Mouse (Mus musculus) urinary bladder, postnatal 10 days (tissue): ENCODE data around the gene Arhgef7.
"Not testable (repeated sequence)": the region's sequence is repeated elsewhere in the genome, so short reads cannot be mapped to it uniquely, and the experiment has no call there.

Experiments
- DNase-seq: peaks from one replicate; pipeline ENCODE4 v3.0.0; 2022; ENCODE audit warnings: low spot score

Arhgef7 gene

DNA sequence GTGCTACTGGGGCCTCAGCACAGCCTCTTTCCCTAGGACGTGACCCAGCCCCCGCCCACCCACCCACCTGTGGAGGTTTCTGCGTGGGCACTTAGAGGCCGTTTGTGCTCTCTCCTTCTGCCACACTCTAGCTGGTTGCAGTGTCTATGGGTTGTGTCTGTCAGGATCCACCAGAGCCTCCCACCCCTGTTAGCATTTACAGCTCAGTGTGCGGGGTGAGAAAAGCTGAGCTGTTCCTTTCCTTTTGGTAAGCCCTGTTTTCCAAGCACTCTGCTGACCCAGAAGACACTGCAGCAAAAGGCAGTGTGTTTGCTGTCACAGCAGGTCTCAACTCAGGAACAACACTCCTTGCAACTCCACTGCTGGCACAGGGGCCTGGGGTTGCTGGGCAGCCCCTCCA lies 106.7 kb downstream of the Arhgef7 start:
- DNase-seq: no peak

DNA sequence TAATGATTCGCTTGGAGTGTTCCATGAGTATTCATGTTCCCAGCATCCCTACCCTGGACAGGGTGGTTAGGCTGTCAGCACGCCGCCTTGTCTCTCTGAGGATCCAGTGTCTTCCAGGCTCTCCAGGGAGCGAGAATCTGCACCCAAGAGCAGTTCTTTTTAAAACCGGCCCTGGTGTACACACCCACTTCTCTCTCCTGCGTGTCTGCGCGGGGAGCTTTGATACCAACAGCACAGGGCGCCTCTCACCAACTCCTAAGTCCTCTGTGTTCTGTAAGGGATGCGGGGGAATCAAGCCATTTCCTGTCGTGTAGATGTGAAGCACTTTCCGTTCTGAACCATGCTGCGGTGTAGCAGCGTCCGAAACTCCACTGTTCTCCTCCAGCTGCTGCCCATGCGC lies 107.2 kb downstream of the Arhgef7 start:
- DNase-seq: no peak

DNA sequence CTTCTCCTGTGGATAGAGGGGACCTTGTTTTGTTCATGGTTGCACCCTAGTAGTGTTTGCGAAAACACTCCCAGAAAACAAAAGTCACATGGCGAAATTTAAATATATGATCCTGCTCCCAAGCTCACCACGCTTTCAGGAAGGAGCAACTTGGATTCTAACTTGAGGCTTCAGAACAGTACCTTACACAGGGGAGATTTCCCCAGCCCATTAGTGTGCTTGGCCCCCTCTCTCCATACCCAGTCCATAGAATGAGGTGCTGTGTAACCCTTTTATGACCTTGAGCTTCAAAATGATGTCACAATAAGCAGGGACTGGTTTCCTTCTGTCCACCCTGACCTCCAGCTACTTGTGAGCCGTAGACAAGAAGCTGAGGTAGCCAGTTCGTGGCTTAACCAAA lies 112.7 kb downstream of the Arhgef7 start, which contains the start of gene Tex29:
Tex29 (plus strand) TSS at position 301 of the 400 bp plus-strand sequence.
- no peak for DNase-seq

DNA sequence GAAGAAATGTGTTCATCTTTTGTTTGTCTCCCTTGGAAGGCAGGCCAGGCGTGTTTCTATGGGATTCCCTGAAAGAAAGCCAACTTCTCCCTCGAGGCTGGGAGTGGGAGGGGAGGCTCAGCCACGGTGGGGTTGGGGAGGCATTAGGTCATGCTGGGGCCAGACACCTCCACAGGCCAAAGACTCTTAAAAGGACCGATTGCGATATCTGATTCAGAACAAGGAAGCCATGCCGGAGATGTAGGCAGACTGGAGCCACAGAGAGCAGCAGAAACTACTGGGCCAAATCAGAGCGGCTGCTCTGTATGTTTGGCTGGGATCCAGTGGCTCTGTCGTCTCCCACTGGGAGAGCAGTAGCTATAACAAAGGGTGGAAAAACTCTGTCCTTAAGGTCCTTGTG lies 114.0 kb downstream of the Arhgef7 start:
- no peak for DNase-seq

DNA sequence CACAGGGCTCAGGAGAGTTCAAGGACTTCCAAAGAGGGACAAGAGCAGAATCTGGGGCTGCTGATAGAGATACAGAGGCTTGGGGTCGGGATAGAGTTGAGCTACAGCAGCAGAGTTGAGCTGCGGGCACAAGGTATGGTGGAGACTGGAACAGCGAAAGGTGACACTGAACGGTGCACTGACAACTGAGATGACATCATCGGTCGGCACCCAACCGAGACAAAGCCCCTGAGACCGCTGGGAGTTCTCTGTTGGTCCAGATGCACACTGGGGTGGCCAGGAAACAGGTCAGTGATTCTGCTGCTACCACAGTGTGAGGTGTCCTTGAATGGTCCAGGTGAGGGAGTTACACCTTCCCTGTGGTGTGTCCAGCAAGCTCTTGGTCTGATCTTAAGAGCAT lies 115.2 kb downstream of the Arhgef7 start:
- DNase-seq: no peak

DNA sequence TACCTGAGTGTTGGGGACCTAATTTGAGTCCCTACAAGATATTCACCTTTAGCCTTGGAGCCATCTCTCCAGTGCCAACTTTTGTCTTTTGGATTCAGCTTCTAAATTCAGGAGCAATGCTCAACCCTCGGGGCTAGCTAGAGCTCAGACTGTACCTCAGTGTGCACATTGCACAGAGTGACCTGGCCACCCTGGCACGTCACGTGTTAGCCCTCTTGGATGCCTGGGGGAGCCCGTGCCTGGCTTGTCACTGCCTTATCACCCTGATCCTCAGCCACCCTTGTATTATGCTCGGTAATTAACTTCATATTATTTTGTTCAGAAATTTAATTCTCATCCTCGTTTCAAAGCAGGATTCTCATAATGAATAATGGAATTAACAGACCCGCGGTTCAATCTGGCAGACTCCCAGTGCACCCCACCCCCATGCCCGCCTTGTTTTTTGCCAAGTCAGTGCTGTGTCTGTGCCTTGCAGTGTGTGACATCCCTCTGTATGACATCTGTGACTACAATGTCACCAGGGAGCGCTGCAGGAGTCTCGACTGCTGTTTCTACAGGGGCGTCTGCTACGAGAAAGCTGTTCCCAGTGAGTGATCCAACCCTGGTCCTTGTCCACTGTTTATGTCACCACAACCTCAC lies 116.3 kb downstream of the Arhgef7 start:
- no peak for DNase-seq

DNA sequence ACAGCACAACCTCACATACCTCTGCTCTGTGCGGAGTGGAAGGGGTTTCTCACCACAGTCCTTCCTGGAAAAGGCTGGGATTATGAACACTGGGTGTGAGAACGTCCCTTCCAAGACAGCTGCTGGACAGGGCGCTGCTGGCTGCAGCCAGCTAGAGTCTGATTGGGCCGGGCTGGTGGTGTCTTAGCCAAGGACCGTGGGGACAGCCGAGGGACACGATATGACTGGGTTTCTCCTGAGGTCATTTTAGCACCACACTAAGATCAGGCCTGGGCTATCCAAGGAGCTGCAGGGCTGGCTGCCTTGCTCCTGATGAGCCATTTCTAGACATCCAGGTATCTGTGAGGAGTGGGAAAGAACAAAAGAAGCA lies 116.8 kb downstream of the Arhgef7 start:
- no peak for DNase-seq

DNA sequence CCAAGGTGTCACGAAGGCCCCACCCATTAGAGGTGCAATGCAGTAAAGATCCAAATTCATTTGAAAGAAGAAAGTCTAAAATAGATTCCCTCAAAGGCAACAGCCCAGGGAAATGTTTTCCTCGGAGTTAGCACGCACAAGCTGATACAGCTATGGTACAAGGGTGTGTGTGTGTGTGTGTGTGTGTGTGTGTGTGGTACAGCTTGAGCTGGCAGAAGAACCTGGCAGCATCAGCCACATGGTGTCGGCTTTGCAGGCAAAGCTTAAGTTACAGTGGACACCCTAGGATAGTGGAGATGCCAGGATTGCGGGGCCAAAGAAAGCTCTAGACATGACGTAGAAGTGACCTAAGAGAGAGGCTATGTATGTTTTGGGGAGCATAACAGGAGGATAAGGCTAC lies 119.3 kb downstream of the Arhgef7 start:
- no peak for DNase-seq

DNA sequence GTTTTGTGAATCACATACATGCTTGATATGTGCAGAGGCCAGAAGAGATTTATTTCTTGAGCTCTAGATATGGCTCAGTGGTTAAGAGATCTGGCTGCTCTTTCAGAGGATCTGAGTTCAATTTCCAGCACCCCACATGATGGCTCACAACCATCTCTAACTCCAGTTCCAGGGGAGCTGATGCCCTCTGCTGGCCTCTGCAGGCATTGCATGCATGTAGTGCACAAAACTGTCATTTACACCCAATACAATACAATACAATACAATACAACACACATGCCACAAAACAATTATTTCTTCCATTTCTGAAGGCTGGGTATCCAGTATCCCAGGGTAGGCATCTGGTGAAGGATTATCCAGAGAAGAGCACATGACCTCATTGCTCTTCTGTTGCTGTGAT lies 140.3 kb downstream of the Arhgef7 start:
- no peak for DNase-seq

DNA sequence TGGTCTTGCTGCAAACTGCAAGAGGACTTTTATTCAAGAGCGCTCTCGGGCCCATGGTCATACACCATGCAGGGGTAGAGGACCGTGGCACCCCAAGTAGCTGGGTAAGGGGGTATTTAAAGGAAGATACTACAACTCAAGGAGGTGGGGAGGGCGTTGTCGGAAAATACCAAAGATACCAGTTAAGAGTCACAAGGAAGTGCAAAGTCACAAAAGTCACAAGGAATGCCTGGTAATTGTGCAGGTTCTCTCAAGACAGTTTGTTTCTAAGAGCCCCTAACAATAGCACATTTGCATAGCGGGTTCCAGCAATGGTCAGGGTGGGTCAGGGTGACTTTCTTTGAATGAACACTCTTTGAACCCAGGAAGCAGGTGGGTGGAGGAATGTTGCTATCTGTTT lies 146.7 kb downstream of the Arhgef7 start:
- DNase-seq: not testable (repeated sequence)

DNA sequence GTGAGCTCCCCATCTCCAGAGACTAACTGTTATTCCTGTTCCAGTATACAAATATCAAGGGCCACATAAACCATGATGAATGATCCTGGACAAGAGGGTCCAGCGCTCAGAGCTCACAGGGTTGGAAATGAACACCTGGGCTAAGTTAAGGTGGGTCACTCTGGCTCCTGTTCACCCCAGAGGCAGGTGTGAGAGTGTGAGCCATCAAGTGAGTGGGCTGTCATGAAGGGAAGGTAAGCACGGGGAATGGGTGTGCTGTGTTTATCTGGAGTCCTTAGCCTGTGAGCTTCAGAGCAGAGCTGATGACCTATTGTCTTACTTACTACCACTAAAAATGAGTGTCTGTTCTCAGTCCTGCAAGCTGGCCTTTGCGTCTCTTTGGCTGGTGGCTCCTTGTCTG lies 157.1 kb downstream of the Arhgef7 start:
- DNase-seq: no peak
